Mouse (Mus musculus) cortical plate, adult 2 months (tissue): ENCODE data around the gene Itga8.

Source experiments
- CTCF ChIP-seq: fragments of 200-500 bp; IDR thresholded peaks from 2 replicates; pipeline ENCODE4 v1.5.1; 2011; ENCODE audit warnings: mild to moderate bottlenecking, control low read depth, low read length; ENCODE audit not compliant: insufficient read depth; ENCODE audit errors: extremely low read depth
- POLR2A ChIP-seq: fragments of 200-500 bp; IDR thresholded peaks from 2 replicates; pipeline ENCODE4 v1.6.1; 2011; ENCODE audit warnings: mild to moderate bottlenecking, low read length, control low read depth; ENCODE audit not compliant: insufficient read depth; ENCODE audit errors: extremely low read depth

DNA sequence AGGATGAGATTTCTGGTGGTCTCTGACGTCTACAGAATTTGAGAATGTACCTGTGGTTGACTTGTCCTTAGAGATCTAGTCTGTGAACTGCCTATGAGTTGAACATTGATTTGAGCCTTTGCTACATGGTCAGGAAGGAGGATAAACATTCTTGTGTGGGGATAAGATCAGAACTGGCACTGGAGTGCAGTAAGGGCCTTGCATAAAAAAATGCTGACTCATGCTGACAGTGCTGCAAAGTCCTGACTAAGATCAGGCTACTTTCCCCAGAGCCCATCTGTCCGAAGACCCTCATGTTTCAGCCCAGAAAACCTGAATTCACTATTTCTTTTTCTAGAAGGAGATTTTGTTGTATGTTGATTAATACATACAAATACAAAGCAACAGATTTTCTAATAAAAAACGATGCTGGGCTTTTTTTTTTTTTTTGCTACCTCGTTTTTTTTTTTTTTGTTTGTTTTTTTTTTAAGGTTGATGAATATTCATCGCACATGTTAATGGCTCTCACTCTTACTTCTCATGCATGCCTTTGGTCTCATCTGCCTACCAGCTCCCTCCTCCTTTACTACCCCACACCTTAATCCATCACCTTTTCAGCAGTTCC, 162.9 kb downstream of the Itga8 start:
- TF ChIP-seq POLR2A (no peak), CTCF (no peak)
